7 mouse cellular contexts compared by ENCODE assay signal in genomic region chr3:88254268-88254926, GRCm38 (mm10). TPM values are rescaled to one million over a fixed set of nuclear protein-coding genes. Genes with fewer than 3 reads are reported as not detected.
A peak's percentile ranks its signal among the peaks of the same experiment; 100 is the strongest.
DNase-seq lines count a peak whose midpoint lies in the region; ATAC-seq and TF ChIP-seq lines count a peak whose summit lies in the region.

Gene Rhbg (minus strand): TSS chr3:88254709.

- peak within 1 kb of the TSS; percentile 67 for H3K4me2 ChIP-seq in hindbrain, postnatal 0 days (ENCODE audit: low read depth, low read length)
- peak within 1 kb of the TSS; percentile 67 for H3K4me2 ChIP-seq in liver, embryonic 12.5 days

- no peaks in the 10 kb centered on the region for H3K36me3 ChIP-seq in ES-E14 (ENCODE audit: control insufficient read depth, insufficient read depth, low read length, poor library complexity, severe bottlenecking)
- no peaks in the 10 kb centered on the region for H3K36me3 ChIP-seq in hindbrain, postnatal 0 days (ENCODE audit: insufficient read depth, low read length)
- no peaks in the 10 kb centered on the region for H3K36me3 ChIP-seq in liver, embryonic 12.5 days

- no peaks in the 10 kb centered on the region for H3K9me3 ChIP-seq in ES-E14 (ENCODE audit: control insufficient read depth, insufficient read depth, low read depth, low read length)
- no peaks in the 10 kb centered on the region for H3K9me3 ChIP-seq in hindbrain, postnatal 0 days (ENCODE audit: low read length)
- no peaks in the 10 kb centered on the region for H3K9me3 ChIP-seq in liver, embryonic 12.5 days (replicated peaks)

- WGBS in hindbrain, postnatal 0 days = 2% methylated on average over 34 of the region's 34 CpGs
- 3% methylated on average over 34 of the region's 34 CpGs for WGBS in liver, embryonic 12.5 days (ENCODE audit: insufficient replicate concordance)

- no peaks in the 10 kb centered on the region; the same call in 1 of the 2 replicates for H3K27me3 ChIP-seq in hindbrain, postnatal 0 days (ENCODE audit: insufficient read depth, low read length)
- H3K27me3 ChIP-seq in liver, embryonic 12.5 days (replicated peaks) = peaks cover 76% of the 10 kb centered on the region

- peak within 1 kb of the TSS; percentile 70 for H3K9ac ChIP-seq in ES-E14 (ENCODE audit: insufficient read depth, low read depth, low read length, poor library complexity, severe bottlenecking)
- H3K9ac ChIP-seq in hindbrain, postnatal 0 days (replicated peaks; ENCODE audit: low read length) = peak within 1 kb of the TSS; percentile 47
- peak within 1 kb of the TSS; percentile 47 for H3K9ac ChIP-seq in liver, embryonic 12.5 days

- peak within 1 kb of the TSS; percentile 75 to 76 for H3K4me3 ChIP-seq in ES-E14 (ENCODE audit: insufficient read depth in 1 of 2, low read depth in 1 of 2, low read length in 2 of 2, poor library complexity in 1 of 2, severe bottlenecking in 1 of 2)
- 0 out of 2 replicates have a peak within 1 kb of the TSS, but pooled peaks have one; percentile 1 for H3K4me3 ChIP-seq in embryonic fibroblast, embryonic 13.5 days (ENCODE audit: insufficient read depth, low read length)
- peak within 1 kb of the TSS; percentile 36 for H3K4me3 ChIP-seq in hindbrain, postnatal 0 days (ENCODE audit: low read length)
- H3K4me3 ChIP-seq in liver, embryonic 12.5 days = peak within 1 kb of the TSS; percentile 52

- TF ChIP-seq CTCF in embryonic fibroblast, embryonic 13.5 days (IDR thresholded peaks at IDR 0.05; ENCODE audit: borderline replicate concordance, insufficient read depth, low read length) = no peak
- no peak for TF ChIP-seq CTCF in hindbrain, postnatal 0 days (IDR thresholded peaks at IDR 0.05; ENCODE audit: low read depth)

- H3K27ac ChIP-seq in ES-E14 (ENCODE audit: insufficient read depth, low read depth, low read length, poor library complexity, severe bottlenecking) = no peak within 1 kb of the TSS
- H3K27ac ChIP-seq in embryonic fibroblast, embryonic 13.5 days (ENCODE audit: insufficient read depth, low read length) = no peak within 1 kb of the TSS
- H3K27ac ChIP-seq in hindbrain, postnatal 0 days = no peak within 1 kb of the TSS
- H3K27ac ChIP-seq in liver, embryonic 12.5 days = no peak within 1 kb of the TSS

- in situ Hi-C loops in ES-E14 (cut with MboI; ENCODE audit: low sequenced_read_pairs in 2 of 2, unreplicated experiment in 2 of 2) = no loop called here

- DNase-seq in ES-E14 (ENCODE audit: low read depth, low spot score) = no peak
- DNase-seq in adrenal gland, adult 8-10 months = peak; percentile 42
- DNase-seq in hindbrain, postnatal 0 days (ENCODE audit: low spot score) = peak; percentile 18
- DNase-seq in layer of hippocampus, adult 11-12 months (ENCODE audit: low spot score) = no peak

- no peak for TF ChIP-seq POLR2A in embryonic fibroblast, embryonic 13.5 days (IDR thresholded peaks at IDR 0.05; ENCODE audit: low read depth, low read length)

- peaks cover 0 to 2% of the 10 kb centered on the region in 2 experiments; a peak in 1 of 4 replicates for H3K4me1 ChIP-seq in ES-E14 (ENCODE audit: control insufficient read depth in 2 of 2, insufficient read depth in 2 of 2, low read length in 2 of 2, poor library complexity in 1 of 2)
- no peaks in the 10 kb centered on the region for H3K4me1 ChIP-seq in embryonic fibroblast, embryonic 13.5 days (ENCODE audit: control insufficient read depth, insufficient read depth, low read length)
- peaks cover 8% of the 10 kb centered on the region; the same call in 1 of the 2 replicates for H3K4me1 ChIP-seq in hindbrain, postnatal 0 days (ENCODE audit: insufficient read depth, low read length)
- peaks cover 13% of the 10 kb centered on the region for H3K4me1 ChIP-seq in liver, embryonic 12.5 days

- ATAC-seq in hindbrain, postnatal 0 days = no peak
- no peak for ATAC-seq in liver, embryonic 12.5 days
- peak; percentile 57; the same call in 1 of the 2 replicates for ATAC-seq in monocyte, adult 5-6 weeks (replicated peaks; ENCODE audit: insufficient number of reproducible peaks, low FRiP score, low TSS enrichment, poor library complexity, severe bottlenecking)

TF ChIP-seq in ES-E14, 5 proteins besides CTCF, POLR2A, EP300 and RAD21:
- TF ChIP-seq HCFC1 (IDR thresholded peaks at IDR 0.05; ENCODE audit: borderline replicate concordance, insufficient read depth, low read length) (no peak), ZNF384 (IDR thresholded peaks at IDR 0.05; ENCODE audit: low read depth, low read length) (no peak), MAFK (IDR thresholded peaks at IDR 0.05; ENCODE audit: insufficient read depth, low read depth, low read length) (no peak), ZC3H11A (IDR thresholded peaks at IDR 0.05; ENCODE audit: borderline replicate concordance, low read depth, low read length) (no peak), CHD2 (IDR thresholded peaks at IDR 0.05; ENCODE audit: low read depth, low read length) (no peak)

RNA-seq across cellular contexts. Expression of gene Rhbg, which starts in this region (rescaled TPM):
- total RNA-seq in ES-E14 (2012; rRNA removed) = 3.4 and 4.6 TPM in 2 replicates
- total RNA-seq in adrenal gland, adult 8-10 months (2022) = 10 to 100 TPM; 12.0 to 27.5 (median 17.3) TPM
- polyA plus RNA-seq in embryonic fibroblast, embryonic 13.5 days (2011; ENCODE audit: insufficient read length, low read depth, missing spikeins) = not detected in 2 replicates
- total RNA-seq in hindbrain, postnatal 0 days (2014; rRNA removed) = 0.94 and 1.0 TPM in 2 replicates
- polyA plus RNA-seq in hindbrain, postnatal 0 days (2015; fragmentation: Nextera tagmentation; extraction: Ambion mirVana) = 0.37 and 0.43 TPM in 2 replicates
- polyA plus RNA-seq in liver, embryonic 12.5 days (2016; fragmentation: Nextera tagmentation; extraction: Ambion mirVana) = 14.5 and 16.0 TPM in 2 replicates
- total RNA-seq in monocyte, adult 5-6 weeks (2017) = not detected in 3 replicates

Comparison
In these comparisons a context has a peak if more than half of its experiments do, and no peak if none do; other contexts are left out.
1. RNA of gene Rhbg (polyA plus RNA-seq): 14.5 to 16.0 TPM in liver, embryonic 12.5 days; 0.37 to 0.43 TPM in hindbrain, postnatal 0 days and not detected in embryonic fibroblast, embryonic 13.5 days; every median in the first group is over 10 times any median in the second.
2. Peak in ATAC-seq in monocyte, adult 5-6 weeks; RNA of the gene not detected or under 1 TPM.
3. DNase-seq: peak in adrenal gland, adult 8-10 months (single experiment) and hindbrain, postnatal 0 days (single experiment); none in ES-E14 (single experiment) and layer of hippocampus, adult 11-12 months (single experiment).
4. H3K4me3 ChIP-seq: peak in every context shown above with its lines; median percentile 76 in ES-E14; 52 in liver, embryonic 12.5 days; 36 in hindbrain, postnatal 0 days; 1 in embryonic fibroblast, embryonic 13.5 days.
5. Peak in every context shown above with its lines, with median percentiles within 50 percentile points of each other: H3K9ac ChIP-seq.